9 mouse cellular contexts compared by ENCODE assay signal in genomic region chr2:50687222-50687621, GRCm38 (mm10).
DNase-seq lines count a peak whose midpoint lies in the region; ATAC-seq and TF ChIP-seq lines count a peak whose summit lies in the region.
"Had no signal": no experiment of that assay in that cellular context is flagged by ENCODE, and none has a peak within 500 bp of the region (broad histone marks: within the 10 kb centered on the region; RNA-seq: fewer than 3 reads in every experiment).

No protein-coding gene starts in this region.

- peaks cover 4% of the 10 kb centered on the region for H3K4me1 ChIP-seq in heart, embryonic 16.5 days (ENCODE audit: control insufficient read depth, insufficient read depth, low read length)
- no peaks in the 10 kb centered on the region for H3K4me1 ChIP-seq in limb, embryonic 14.5 days (ENCODE audit: control insufficient read depth, insufficient read depth, low read length)
- H3K4me1 ChIP-seq: neural tube, embryonic 13.5 days had no signal

- peak; percentile 72 for ATAC-seq in heart, embryonic 16.5 days (replicated peaks; ENCODE audit: extremely low read depth, insufficient read depth, low FRiP score)
- ATAC-seq in limb, embryonic 14.5 days (ENCODE audit: low FRiP score, low read depth) = no peak

- no peak overlapping the region for H3K9ac ChIP-seq in heart, embryonic 16.5 days (ENCODE audit: low read length)
- no peak overlapping the region for H3K9ac ChIP-seq in limb, embryonic 14.5 days (ENCODE audit: low read depth, low read length, severe bottlenecking)
- H3K9ac ChIP-seq: neural tube, embryonic 13.5 days had no signal

- H3K4me2 ChIP-seq in heart, embryonic 16.5 days (ENCODE audit: low read depth, low read length) = no peak overlapping the region
- H3K4me2 ChIP-seq in limb, embryonic 14.5 days (replicated peaks; ENCODE audit: low read depth, low read length, severe bottlenecking) = no peak overlapping the region
- H3K4me2 ChIP-seq: neural tube, embryonic 13.5 days had no signal

- no peaks in the 10 kb centered on the region for H3K9me3 ChIP-seq in heart, embryonic 16.5 days (replicated peaks; ENCODE audit: control insufficient read depth, low read length)
- no peaks in the 10 kb centered on the region for H3K9me3 ChIP-seq in limb, embryonic 14.5 days (ENCODE audit: control insufficient read depth, low read length)
- H3K9me3 ChIP-seq: neural tube, embryonic 13.5 days had no signal

- WGBS in heart, embryonic 16.5 days = 24% methylated on average over 5 of the region's 5 CpGs
- 27% methylated on average over 5 of the region's 5 CpGs for WGBS in limb, embryonic 14.5 days

- peak; percentile 87 for DNase-seq in R1 (ENCODE audit: low read depth, low spot score)
- DNase-seq in embryo, embryonic 10 days (ENCODE audit: low spot score) = peak; percentile 64
- peak; percentile 27 for DNase-seq in limb, embryonic 14.5 days (ENCODE audit: low spot score)
- peak; percentile 28 for DNase-seq in urinary bladder, adult 2 months (ENCODE audit: low spot score)
- DNase-seq in cerebellum, postnatal 4 days (ENCODE audit: low spot score in 2 of 2) = no peak
- DNase-seq in layer of hippocampus, adult 8-10 months (ENCODE audit: low spot score in 2 of 2) = no peak
- no peak for DNase-seq in frontal cortex, postnatal 14 days (ENCODE audit: low spot score in 2 of 2)

- no peaks in the 10 kb centered on the region for H3K36me3 ChIP-seq in heart, embryonic 16.5 days (ENCODE audit: control insufficient read depth, insufficient read depth)
- no peaks in the 10 kb centered on the region for H3K36me3 ChIP-seq in limb, embryonic 14.5 days (ENCODE audit: control insufficient read depth, insufficient read depth, low read length)
- H3K36me3 ChIP-seq: neural tube, embryonic 13.5 days had no signal

- no peak overlapping the region for H3K27ac ChIP-seq in heart, embryonic 16.5 days (ENCODE audit: low read length)
- no peak overlapping the region for H3K27ac ChIP-seq in limb, embryonic 14.5 days (replicated peaks; ENCODE audit: low read depth, low read length)
- H3K27ac ChIP-seq: neural tube, embryonic 13.5 days had no signal

- H3K27me3 ChIP-seq in heart, embryonic 16.5 days (ENCODE audit: control insufficient read depth, insufficient read depth, low read length) = no peaks in the 10 kb centered on the region
- no peaks in the 10 kb centered on the region for H3K27me3 ChIP-seq in limb, embryonic 14.5 days (ENCODE audit: control insufficient read depth, insufficient read depth, low read length)
- H3K27me3 ChIP-seq: neural tube, embryonic 13.5 days had no signal

- no peak for TF ChIP-seq POLR2A in limb, embryonic 14.5 days (IDR thresholded peaks at IDR 0.05; ENCODE audit: borderline replicate concordance, extremely low read depth, insufficient read depth, insufficient read length)

- no peak overlapping the region for H3K4me3 ChIP-seq in heart, embryonic 16.5 days (ENCODE audit: low read length)
- no peak overlapping the region for H3K4me3 ChIP-seq in limb, embryonic 14.5 days (replicated peaks; ENCODE audit: low read length)
- H3K4me3 ChIP-seq: neural tube, embryonic 13.5 days had no signal

Comparison
In these comparisons a context has a peak if more than half of its experiments do, and no peak if none do; other contexts are left out.
1. DNase-seq: peak in R1 (single experiment), embryo, embryonic 10 days (single experiment), limb, embryonic 14.5 days (single experiment) and urinary bladder, adult 2 months (single experiment); none in cerebellum, postnatal 4 days (0 of 2), layer of hippocampus, adult 8-10 months (0 of 2) and frontal cortex, postnatal 14 days (0 of 2).